Mouse (Mus musculus) kidney, embryonic 14.5 days (tissue): ENCODE data around the gene Tab1. TPM values are rescaled to one million over a fixed set of nuclear protein-coding genes. Genes with fewer than 3 reads are reported as not detected.
"Not testable (repeated sequence)": the region's sequence is repeated elsewhere in the genome, so short reads cannot be mapped to it uniquely, and the experiment has no call there.

Experiments used
- ATAC-seq: fragments of 200-750 bp; cut with Nextera tagmentation; 2 replicates; pipeline ENCODE4 v1.8.0; 2017; ENCODE audit warnings: moderate number of reproducible peaks, mild to moderate bottlenecking, moderate TSS enrichment, moderate library complexity; ENCODE audit not compliant: low FRiP score, low TSS enrichment
- H3K27ac ChIP-seq: fragments of 300-500 bp; sonication (generic); 2 replicates; pipeline ENCODE4 v1.5.1; 2014; ENCODE audit warnings: low read depth, mild to moderate bottlenecking, low read length, moderate library complexity, mixed read lengths
- H3K27me3 ChIP-seq: fragments of 300-500 bp; sonication (generic); 2 replicates; pipeline ENCODE4 v1.6.1; 2014; ENCODE audit warnings: mild to moderate bottlenecking, low read length; ENCODE audit not compliant: control insufficient read depth, insufficient read depth
- H3K36me3 ChIP-seq: fragments of 300-500 bp; sonication (generic); 2 replicates; pipeline ENCODE4 v1.6.1; 2014; ENCODE audit warnings: low read length, mixed read lengths; ENCODE audit not compliant: control insufficient read depth, insufficient read depth
- H3K4me1 ChIP-seq: fragments of 300-500 bp; sonication (generic); 2 replicates; pipeline ENCODE4 v1.6.1; 2014; ENCODE audit warnings: low read length, mixed read lengths; ENCODE audit not compliant: control insufficient read depth, insufficient read depth
- H3K4me2 ChIP-seq: fragments of 300-500 bp; sonication (generic); replicated peaks from 2 replicates; pipeline ENCODE4 v1.6.1; 2014; ENCODE audit warnings: low read depth, mild to moderate bottlenecking, low read length
- H3K4me3 ChIP-seq: fragments of 300-500 bp; sonication (generic); 2 replicates; pipeline ENCODE4 v1.5.1; 2014; ENCODE audit warnings: mild to moderate bottlenecking, low read length
- H3K9ac ChIP-seq: fragments of 300-500 bp; sonication (generic); 2 replicates; pipeline ENCODE4 v1.6.1; 2014; ENCODE audit warnings: low read depth, mild to moderate bottlenecking, low read length, moderate library complexity
- H3K9me3 ChIP-seq: fragments of 300-500 bp; sonication (generic); 2 replicates; pipeline ENCODE4 v1.6.1; 2016; ENCODE audit warnings: low read length; ENCODE audit not compliant: control insufficient read depth
- WGBS: fragments of 180-500 bp; shearing (Covaris S2); extraction: QIAGEN DNeasy Blood & Tissue Kit; methylation state at CpG from one replicate; pipeline ENCODE4 v1.1.7; 2014; 5-methylcytosine and 5-hydroxymethylcytosine counted together
- polyA plus RNA-seq: library from polyadenylated mRNA; unstranded; fragments of >200 nt; fragmentation: Nextera tagmentation; extraction: Ambion mirVana; gene quantifications from 2 replicates; pipeline ENCODE4 v1.2.1, GENCODE M21; 2014

Gene Tab1
- polyA plus RNA-seq, 1 experiment from 2014 or later = 35.2 TPM

DNA sequence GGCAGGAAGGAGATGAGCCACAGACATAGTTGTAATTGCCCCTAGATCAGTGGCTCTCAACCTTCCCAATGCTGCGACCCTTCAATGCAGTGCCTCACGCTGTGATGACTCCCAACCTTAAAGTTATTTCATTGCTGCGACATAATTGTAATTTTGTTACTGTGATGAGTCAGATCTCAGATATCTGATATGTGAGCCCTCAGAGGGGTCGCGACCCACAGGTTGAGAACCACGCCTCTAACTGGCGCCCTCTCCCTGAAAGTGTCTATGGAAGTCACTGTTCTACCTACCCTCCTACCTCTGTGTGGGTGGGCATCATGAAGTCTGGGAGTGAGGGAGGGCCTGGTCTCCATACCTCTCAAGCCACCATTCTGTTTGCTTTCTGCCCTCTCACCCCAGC is 18.5 kb upstream of the Tab1 start:
- Histone ChIP-seq H3K27ac (no peak overlapping the region), H3K4me2 (no peak overlapping the region), H3K9me3 (no peaks in the 10 kb centered on the region), H3K4me1 (0 out of 2 replicates have a peak, but pooled peaks cover 7% of the 10 kb centered on the region), H3K36me3 (no peaks in the 10 kb centered on the region), H3K4me3 (no peak overlapping the region), H3K27me3 (no peaks in the 10 kb centered on the region), H3K9ac (no peak overlapping the region)
- no peak for ATAC-seq
- 85% methylated on average over 7 of the region's 7 CpGs for WGBS

DNA sequence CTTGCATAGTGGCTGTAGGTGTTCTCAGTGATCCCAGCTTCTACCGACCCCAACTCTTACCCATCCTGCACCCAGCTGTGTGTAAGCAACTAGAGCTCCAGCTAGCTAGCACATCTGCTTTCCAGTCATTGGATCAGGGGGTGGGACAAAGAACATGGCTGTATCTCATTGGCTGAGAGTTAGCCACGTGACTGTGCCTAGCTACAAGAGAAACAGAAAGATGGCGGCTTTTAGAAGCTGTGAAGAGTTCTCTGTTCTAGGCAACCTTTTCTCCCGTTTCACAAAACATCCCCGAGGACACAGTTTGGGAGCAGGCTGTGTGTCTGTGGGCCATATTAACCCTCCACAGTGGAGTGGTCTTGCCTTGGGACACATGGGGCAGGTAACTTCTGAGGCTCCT is 17.7 kb upstream of the Tab1 start:
- Histone ChIP-seq H3K36me3 (no peaks in the 10 kb centered on the region), H3K4me2 (no peak overlapping the region; the same call in 1 of the 2 replicates), H3K4me1 (0 out of 2 replicates have a peak, but pooled peaks cover 7% of the 10 kb centered on the region), H3K9me3 (no peaks in the 10 kb centered on the region), H3K4me3 (no peak overlapping the region), H3K27me3 (no peaks in the 10 kb centered on the region), H3K9ac (no peak overlapping the region), H3K27ac (no peak overlapping the region)
- 73% methylated on average over 5 of the region's 5 CpGs for WGBS
- no peak for ATAC-seq

DNA sequence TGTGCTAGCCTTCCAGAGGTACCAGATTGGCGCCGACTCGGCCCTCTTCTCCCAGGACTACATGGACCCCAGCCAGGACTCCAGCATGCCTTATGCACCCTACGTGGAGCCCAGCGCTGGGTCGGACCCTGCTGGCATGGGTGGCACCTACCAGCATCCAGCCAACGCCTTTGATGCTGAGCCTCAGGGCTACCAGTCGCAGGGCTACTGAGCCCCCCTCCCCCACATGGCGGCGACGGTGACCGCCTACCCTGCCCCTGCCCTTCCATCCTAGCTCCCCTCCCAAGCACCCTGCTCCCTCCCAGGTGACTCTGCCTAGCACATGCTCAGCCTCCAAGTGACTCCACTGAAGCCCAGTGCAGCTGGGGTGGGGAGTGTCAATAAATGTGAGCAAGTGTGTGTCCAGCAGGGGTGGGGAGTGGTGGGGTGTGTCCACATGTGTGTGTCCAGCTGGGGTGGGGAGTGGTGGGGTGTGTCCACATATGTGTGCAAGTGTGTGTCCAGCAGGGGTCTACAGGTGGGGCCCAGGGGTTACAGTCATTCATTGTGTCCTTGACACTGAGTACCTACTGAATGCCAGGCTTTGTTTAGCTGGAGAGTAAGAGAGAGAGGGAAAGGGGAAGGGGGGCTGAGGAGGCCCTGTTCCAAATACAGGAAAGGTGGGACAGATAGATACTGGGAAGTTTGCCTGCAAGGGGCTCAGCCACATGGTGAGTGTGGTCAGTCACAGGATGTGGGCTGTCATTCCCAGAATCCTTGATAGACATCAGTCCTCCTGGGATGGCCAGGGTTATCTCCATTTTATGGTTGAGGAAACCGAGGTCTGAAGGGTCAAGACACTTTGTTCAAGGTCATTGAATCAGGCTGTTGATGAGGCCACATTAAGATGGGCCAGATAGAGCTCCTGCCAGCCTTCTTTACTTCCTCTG is 16.8 kb upstream of the Tab1 start:
- H3K36me3 ChIP-seq = no peaks in the 10 kb centered on the region
- no peaks in the 10 kb centered on the region for H3K9me3 ChIP-seq
- H3K27ac ChIP-seq = no peak overlapping the region
- H3K4me2 ChIP-seq = no peak overlapping the region
- H3K4me3 ChIP-seq = no peak overlapping the region
- no peak for ATAC-seq
- no peak overlapping the region for H3K9ac ChIP-seq
- 74% methylated on average over 13 of the region's 13 CpGs for WGBS
- 0 out of 2 replicates have a peak, but pooled peaks cover 7% of the 10 kb centered on the region for H3K4me1 ChIP-seq
- H3K27me3 ChIP-seq = no peaks in the 10 kb centered on the region

DNA sequence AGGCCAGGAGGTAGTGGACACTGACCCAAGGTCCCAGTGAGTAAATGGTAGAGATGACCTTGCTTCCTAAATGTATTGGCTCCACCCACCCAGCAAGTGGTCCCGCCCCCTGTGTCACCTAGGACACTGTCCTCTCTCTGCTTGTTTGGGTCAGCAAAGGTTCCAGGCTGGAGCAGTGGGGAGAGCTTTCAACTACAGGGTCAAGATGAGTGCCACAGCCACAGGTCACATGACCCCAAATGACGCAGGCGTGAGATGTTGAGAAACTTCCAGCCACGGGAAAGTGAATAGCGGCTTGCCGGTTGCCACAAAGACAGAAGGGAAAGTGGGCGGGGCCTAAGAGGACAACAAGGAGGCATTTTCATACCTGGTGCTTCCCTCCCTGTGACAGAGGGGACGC is 15.8 kb upstream of the Tab1 start:
- no peaks in the 10 kb centered on the region for H3K36me3 ChIP-seq
- H3K4me1 ChIP-seq = 0 out of 2 replicates have a peak, but pooled peaks cover 7% of the 10 kb centered on the region
- no peak; the same call in 1 of the 2 replicates for ATAC-seq
- H3K4me2 ChIP-seq = no peak overlapping the region
- no peaks in the 10 kb centered on the region for H3K27me3 ChIP-seq
- no peak overlapping the region for H3K9ac ChIP-seq
- no peaks in the 10 kb centered on the region for H3K9me3 ChIP-seq
- 68% methylated on average over 8 of the region's 8 CpGs for WGBS
- no peak overlapping the region for H3K4me3 ChIP-seq
- no peak overlapping the region for H3K27ac ChIP-seq

DNA sequence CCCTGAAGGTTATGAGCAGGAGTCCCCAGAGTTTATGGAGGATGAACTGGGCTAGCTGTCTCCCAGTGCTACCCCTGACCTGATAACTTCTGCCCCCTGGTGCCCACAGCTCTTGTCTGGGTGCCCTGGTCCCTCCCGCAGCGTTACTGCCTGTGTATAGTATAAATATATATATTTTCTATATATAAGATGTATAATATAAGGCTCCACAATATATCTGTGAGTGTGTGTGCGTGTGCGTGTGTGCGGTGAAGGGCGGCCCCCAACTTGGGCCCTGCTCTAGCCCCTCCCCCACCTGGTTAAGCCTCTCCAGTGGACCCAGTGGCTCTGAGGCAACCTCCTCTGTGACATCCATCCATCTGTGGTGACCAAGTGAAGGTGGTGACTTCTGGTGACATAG is 13.9 kb upstream of the Tab1 start:
- Histone ChIP-seq H3K9me3 (no peaks in the 10 kb centered on the region), H3K4me1 (0 out of 2 replicates have a peak, but pooled peaks cover 7% of the 10 kb centered on the region), H3K9ac (no peak overlapping the region), H3K27me3 (no peaks in the 10 kb centered on the region), H3K4me3 (no peak overlapping the region), H3K4me2 (no peak overlapping the region), H3K36me3 (no peaks in the 10 kb centered on the region), H3K27ac (no peak overlapping the region)
- WGBS = 85% methylated on average over 6 of the region's 6 CpGs
- ATAC-seq = no peak

DNA sequence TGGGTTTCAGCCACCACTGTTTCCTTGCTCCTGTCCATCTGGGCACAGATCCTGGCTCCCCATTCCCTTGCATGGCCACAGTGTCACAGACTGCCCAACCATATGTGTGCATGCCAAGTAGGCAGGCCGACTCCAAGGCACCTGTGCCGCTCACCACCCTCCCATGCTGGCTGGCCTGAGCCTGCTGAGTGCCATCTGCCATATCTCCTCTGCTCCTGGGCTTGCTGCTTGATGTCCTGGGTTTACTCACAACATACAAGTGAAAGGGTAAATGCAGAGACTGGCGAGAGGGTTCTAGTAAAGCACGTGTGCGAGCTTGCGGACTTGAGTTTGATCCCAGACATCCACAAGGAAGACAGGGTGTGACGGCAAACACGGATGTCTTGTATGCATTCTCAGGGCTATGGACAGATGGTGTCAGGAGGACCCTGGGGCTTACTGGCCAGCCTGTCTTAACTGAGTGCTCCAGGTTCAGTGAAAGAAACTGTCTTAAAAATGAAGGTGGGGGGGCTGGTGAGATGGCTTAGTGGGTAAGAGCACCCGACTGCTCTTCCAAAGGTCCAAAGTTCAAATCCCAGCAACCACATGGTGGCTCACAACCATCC is 11.1 kb upstream of the Tab1 start:
- 91% methylated on average over 9 of the region's 9 CpGs for WGBS
- Histone ChIP-seq H3K9me3 (no peaks in the 10 kb centered on the region), H3K36me3 (no peaks in the 10 kb centered on the region), H3K9ac (no peak overlapping the region), H3K4me3 (no peak overlapping the region), H3K4me2 (no peak overlapping the region), H3K27ac (no peak overlapping the region), H3K27me3 (no peaks in the 10 kb centered on the region), H3K4me1 (no peaks in the 10 kb centered on the region)
- no peak for ATAC-seq

GRCm38 (mm10) chr15:80122431-80122830 is 10.5 kb upstream of the Tab1 start:
- H3K9me3 ChIP-seq, ATAC-seq, H3K9ac ChIP-seq, H3K27ac ChIP-seq, H3K4me3 ChIP-seq, H3K27me3 ChIP-seq, H3K4me2 ChIP-seq, H3K4me1 ChIP-seq, H3K36me3 ChIP-seq: not testable (repeated sequence)
- 92% methylated on average over 6 of the region's 6 CpGs for WGBS

DNA sequence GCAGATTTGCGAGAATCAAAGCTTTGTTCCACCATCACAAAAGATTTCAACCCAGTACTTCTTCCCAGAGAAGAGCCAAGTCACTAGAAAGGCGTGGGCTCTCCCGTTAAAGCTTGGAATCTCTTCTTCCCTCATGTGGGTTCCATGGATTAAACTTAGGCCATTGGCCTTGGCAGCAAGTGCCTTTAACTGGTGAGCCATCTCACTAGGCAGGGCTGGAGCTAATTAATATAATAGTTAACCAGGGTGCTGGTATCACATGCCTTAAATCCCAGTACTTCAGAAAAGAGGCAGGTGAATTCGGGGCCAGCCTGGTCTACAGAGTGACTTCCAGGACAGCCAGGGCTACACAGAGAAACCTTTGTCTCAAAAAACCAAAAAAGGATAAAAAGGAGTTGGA is 8.3 kb upstream of the Tab1 start:
- H3K4me1 ChIP-seq = no peaks in the 10 kb centered on the region
- 78% methylated on average over 4 of the region's 4 CpGs for whole genome bisulfite sequencing
- H3K36me3 ChIP-seq = no peaks in the 10 kb centered on the region
- no peak overlapping the region for H3K27ac ChIP-seq
- H3K9me3 ChIP-seq = no peaks in the 10 kb centered on the region
- no peak overlapping the region for H3K4me3 ChIP-seq
- no peak overlapping the region for H3K9ac ChIP-seq
- H3K27me3 ChIP-seq = no peaks in the 10 kb centered on the region
- no peak for ATAC-seq
- no peak overlapping the region for H3K4me2 ChIP-seq

DNA sequence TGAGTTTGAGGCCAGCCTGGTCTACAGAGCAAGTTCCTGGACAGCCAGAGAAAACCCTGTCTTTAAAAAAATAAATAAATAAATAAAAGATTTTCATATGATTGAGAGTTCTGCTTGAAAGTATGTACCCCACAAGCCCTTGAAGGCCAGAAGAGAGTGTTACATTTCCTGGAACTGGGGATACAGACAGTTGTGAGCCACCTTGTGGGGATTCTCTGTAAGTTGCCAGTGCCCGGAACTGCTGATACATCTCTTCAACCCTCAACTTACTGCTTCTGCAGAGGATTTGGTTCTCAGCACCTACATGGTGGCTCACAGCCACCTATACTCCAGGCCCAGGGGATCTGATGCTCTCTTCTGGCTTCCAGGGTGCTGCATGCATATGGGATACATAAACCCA is 5.7 kb upstream of the Tab1 start:
- no peaks in the 10 kb centered on the region for H3K9me3 ChIP-seq
- no peak overlapping the region for H3K27ac ChIP-seq
- H3K27me3 ChIP-seq = no peaks in the 10 kb centered on the region
- no peaks in the 10 kb centered on the region for H3K4me1 ChIP-seq
- no peaks in the 10 kb centered on the region for H3K36me3 ChIP-seq
- ATAC-seq = no peak
- H3K4me2 ChIP-seq = no peak overlapping the region
- H3K9ac ChIP-seq = no peak overlapping the region
- H3K4me3 ChIP-seq = no peak overlapping the region
- 62% methylated on average over 1 of the region's 1 CpGs for WGBS
